Mouse (Mus musculus): ENCODE measurements around the gene St3gal3. TPM values are rescaled to one million over a fixed set of nuclear protein-coding genes. Genes with fewer than 3 reads are reported as not detected.
A peak's percentile ranks its signal among the peaks of the same experiment; 100 is the strongest.

Gene St3gal3
- polyA plus RNA-seq, 1 experiment = 8.9 TPM

DNA sequence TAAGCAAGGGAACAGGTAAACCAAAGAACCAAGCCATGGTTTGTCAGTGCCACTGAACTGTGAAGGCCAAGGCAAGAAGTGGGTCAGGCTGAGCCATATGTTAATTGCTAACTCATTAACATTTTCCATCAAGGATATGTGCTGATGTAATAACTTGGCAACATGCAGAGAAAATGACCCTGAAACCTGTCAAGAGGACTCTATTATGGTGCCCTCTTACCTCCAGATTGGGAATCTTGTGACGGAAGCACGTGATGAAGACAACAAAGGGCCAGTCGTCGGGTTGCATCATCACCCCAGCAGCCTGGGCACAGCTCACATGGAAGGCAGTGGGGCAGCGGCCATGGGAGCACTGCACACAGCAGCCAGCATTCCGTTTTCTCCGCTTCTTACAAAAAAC is 9.0 kb upstream of the St3gal3 start:
- no peak for DNase-seq (ENCODE audit: low read depth in 1 of 2, low spot score in 2 of 2)
- peaks cover 17% of the 10 kb centered on the region; the same call in 1 of the 2 replicates for H3K4me1 ChIP-seq (ENCODE audit: control insufficient read depth, insufficient read depth, insufficient read length)
- H3K4me3 ChIP-seq (ENCODE audit: extremely low read depth, insufficient read depth, insufficient read length) = no peak overlapping the region
- WGBS = 93% methylated on average over 7 of the region's 7 CpGs
- TF ChIP-seq CTCF (IDR thresholded peaks at IDR 0.05; ENCODE audit: extremely low read depth, insufficient read depth, insufficient read length, insufficient replicate concordance) (no peak), POLR2A (IDR thresholded peaks at IDR 0.05; ENCODE audit: low read depth, low read length) (no peak)
- no peaks in the 10 kb centered on the region for H3K27me3 ChIP-seq (ENCODE audit: control insufficient read depth, insufficient read depth, low read length)
- peaks cover 50% of the 10 kb centered on the region for H3K36me3 ChIP-seq (ENCODE audit: control insufficient read depth, insufficient read depth, low read length)
- peak overlapping the region; percentile 73 for H3K27ac ChIP-seq (ENCODE audit: insufficient read depth, low read length)

DNA sequence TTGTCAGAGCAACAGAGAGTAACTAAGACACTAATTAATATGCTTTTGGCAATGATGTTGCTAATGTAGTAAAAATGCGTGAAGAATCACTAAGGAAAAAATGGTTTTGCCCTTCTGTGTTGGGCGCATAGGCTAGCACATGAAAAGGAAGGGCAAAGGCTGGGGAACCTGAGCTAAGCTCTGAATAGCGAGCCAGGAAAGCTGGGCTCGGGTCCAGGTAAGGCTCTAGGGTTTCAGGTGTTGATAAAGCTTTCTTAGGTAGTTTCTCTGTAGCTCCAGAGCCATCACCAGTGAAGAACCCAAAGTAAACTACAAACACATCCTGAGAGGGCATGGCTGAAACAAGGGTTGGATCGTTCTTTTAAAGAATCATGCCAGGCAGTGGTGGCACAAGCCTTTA is 6.8 kb upstream of the St3gal3 start:
- Histone ChIP-seq H3K4me1 (ENCODE audit: control insufficient read depth, insufficient read depth, insufficient read length) (peaks cover 18% of the 10 kb centered on the region; the same call in 1 of the 2 replicates), H3K27me3 (ENCODE audit: control insufficient read depth, insufficient read depth, low read length) (no peaks in the 10 kb centered on the region), H3K27ac (ENCODE audit: insufficient read depth, low read length) (no peak overlapping the region), H3K4me3 (ENCODE audit: extremely low read depth, insufficient read depth, insufficient read length) (no peak overlapping the region), H3K36me3 (ENCODE audit: control insufficient read depth, insufficient read depth, low read length) (peaks cover 40% of the 10 kb centered on the region)
- DNase-seq (ENCODE audit: low read depth in 1 of 2, low spot score in 2 of 2) = no peak
- 96% methylated on average over 5 of the region's 5 CpGs for WGBS
- TF ChIP-seq CTCF (IDR thresholded peaks at IDR 0.05; ENCODE audit: extremely low read depth, insufficient read depth, insufficient read length, insufficient replicate concordance) = no peak
- no peak for TF ChIP-seq POLR2A (IDR thresholded peaks at IDR 0.05; ENCODE audit: low read depth, low read length)

DNA sequence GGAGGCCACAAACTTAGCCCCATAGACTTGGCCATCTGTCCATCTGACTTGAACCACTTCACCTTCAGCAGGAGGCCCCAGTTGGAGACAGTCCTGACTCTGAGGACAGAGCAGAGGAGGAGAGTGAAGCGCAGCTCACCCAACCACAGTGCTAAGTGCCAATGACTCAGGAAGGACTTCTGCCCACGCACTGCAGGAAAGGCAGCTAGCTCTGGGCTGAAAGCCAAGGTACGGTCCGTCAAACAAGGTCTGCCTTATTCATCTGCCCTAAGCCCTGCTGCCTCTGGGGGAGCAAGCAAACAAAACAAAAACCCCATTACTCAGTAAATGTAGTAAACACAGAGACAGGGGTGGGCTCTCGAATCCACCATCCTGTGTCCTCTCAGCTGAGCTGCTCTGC is 4.2 kb upstream of the St3gal3 start:
- no peak for DNase-seq (ENCODE audit: low read depth in 1 of 2, low spot score in 2 of 2)
- no peak overlapping the region for H3K4me3 ChIP-seq (ENCODE audit: extremely low read depth, insufficient read depth, insufficient read length)
- no peak overlapping the region for H3K27ac ChIP-seq (ENCODE audit: insufficient read depth, low read length)
- H3K4me1 ChIP-seq (ENCODE audit: control insufficient read depth, insufficient read depth, insufficient read length) = peaks cover 8% of the 10 kb centered on the region
- no peaks in the 10 kb centered on the region for H3K27me3 ChIP-seq (ENCODE audit: control insufficient read depth, insufficient read depth, low read length)
- TF ChIP-seq CTCF (IDR thresholded peaks at IDR 0.05; ENCODE audit: extremely low read depth, insufficient read depth, insufficient read length, insufficient replicate concordance) (no peak), POLR2A (IDR thresholded peaks at IDR 0.05; ENCODE audit: low read depth, low read length) (no peak)
- WGBS = 51% methylated on average over 5 of the region's 5 CpGs
- peaks cover 31% of the 10 kb centered on the region for H3K36me3 ChIP-seq (ENCODE audit: control insufficient read depth, insufficient read depth, low read length)

DNA sequence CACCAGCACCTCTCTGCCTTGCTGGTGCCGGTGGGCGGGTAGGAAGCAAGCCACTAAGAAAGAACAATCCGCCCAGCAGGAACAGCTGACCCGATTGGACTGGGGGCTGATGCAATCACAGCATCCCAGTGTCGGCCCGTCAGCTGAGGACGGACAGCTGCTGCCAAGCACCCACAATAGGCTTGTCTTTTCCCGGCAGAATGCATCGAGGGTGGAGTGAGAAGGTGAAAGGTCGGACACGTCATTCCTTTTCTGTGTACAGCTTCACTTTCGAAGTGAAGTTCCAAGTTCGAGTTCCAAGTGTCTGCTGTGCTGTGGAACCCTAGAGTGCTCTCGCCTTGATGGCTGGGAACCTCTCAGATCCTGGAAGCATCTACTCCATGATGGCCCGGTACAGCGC is 3.1 kb upstream of the St3gal3 start:
- no peak for TF ChIP-seq POLR2A (IDR thresholded peaks at IDR 0.05; ENCODE audit: low read depth, low read length)
- no peak for TF ChIP-seq CTCF (IDR thresholded peaks at IDR 0.05; ENCODE audit: extremely low read depth, insufficient read depth, insufficient read length, insufficient replicate concordance)
- Histone ChIP-seq H3K27me3 (ENCODE audit: control insufficient read depth, insufficient read depth, low read length) (no peaks in the 10 kb centered on the region), H3K4me1 (ENCODE audit: control insufficient read depth, insufficient read depth, insufficient read length) (peaks cover 2% of the 10 kb centered on the region), H3K36me3 (ENCODE audit: control insufficient read depth, insufficient read depth, low read length) (peaks cover 24% of the 10 kb centered on the region), H3K4me3 (ENCODE audit: extremely low read depth, insufficient read depth, insufficient read length) (no peak overlapping the region), H3K27ac (ENCODE audit: insufficient read depth, low read length) (no peak overlapping the region)
- 96% methylated on average over 16 of the region's 16 CpGs for WGBS
- DNase-seq (ENCODE audit: low read depth in 1 of 2, low spot score in 2 of 2) = no peak

- Histone ChIP-seq H3K27me3 (ENCODE audit: control insufficient read depth, insufficient read depth, low read length) (no peaks in the 10 kb centered on the region), H3K27ac (ENCODE audit: insufficient read depth, low read length) (no peak overlapping the region), H3K4me3 (ENCODE audit: extremely low read depth, insufficient read depth, insufficient read length) (no peak overlapping the region), H3K4me1 (ENCODE audit: control insufficient read depth, insufficient read depth, insufficient read length) (peaks cover 2% of the 10 kb centered on the region), H3K36me3 (ENCODE audit: control insufficient read depth, insufficient read depth, low read length) (peaks cover 22% of the 10 kb centered on the region)
- no peak for DNase-seq (ENCODE audit: low read depth in 1 of 2, low spot score in 2 of 2)
- TF ChIP-seq POLR2A (IDR thresholded peaks at IDR 0.05; ENCODE audit: low read depth, low read length) (no peak), CTCF (IDR thresholded peaks at IDR 0.05; ENCODE audit: extremely low read depth, insufficient read depth, insufficient read length, insufficient replicate concordance) (no peak)
- WGBS = 98% methylated on average over 10 of the region's 10 CpGs
These were observed 2.6 kb upstream of the St3gal3 start for GRCm38 (mm10) chr4:118137311-118137710.

GRCm38 (mm10) chr4:118135414-118135813 is 700 bp upstream of the St3gal3 start:
- WGBS = 81% methylated on average over 1 of the region's 1 CpGs
- Histone ChIP-seq H3K4me1 (ENCODE audit: control insufficient read depth, insufficient read depth, insufficient read length) (peaks cover 2% of the 10 kb centered on the region), H3K27ac (ENCODE audit: insufficient read depth, low read length) (peak overlapping the region; percentile 61), H3K27me3 (ENCODE audit: control insufficient read depth, insufficient read depth, low read length) (no peaks in the 10 kb centered on the region), H3K4me3 (ENCODE audit: extremely low read depth, insufficient read depth, insufficient read length) (peak overlapping the region; percentile 92; the same call in 1 of the 2 replicates), H3K36me3 (ENCODE audit: control insufficient read depth, insufficient read depth, low read length) (peaks cover 14% of the 10 kb centered on the region)
- TF ChIP-seq CTCF (IDR thresholded peaks at IDR 0.05; ENCODE audit: extremely low read depth, insufficient read depth, insufficient read length, insufficient replicate concordance) (no peak), POLR2A (IDR thresholded peaks at IDR 0.05; ENCODE audit: low read depth, low read length) (no peak)
- no peak for DNase-seq (ENCODE audit: low read depth in 1 of 2, low spot score in 2 of 2)

GRCm38 (mm10) chr4:118131329-118131728 is 3.4 kb downstream of the St3gal3 start:
- 83% methylated on average over 5 of the region's 5 CpGs for WGBS
- Histone ChIP-seq H3K27ac (ENCODE audit: insufficient read depth, low read length) (no peak overlapping the region), H3K4me3 (ENCODE audit: extremely low read depth, insufficient read depth, insufficient read length) (no peak overlapping the region), H3K27me3 (ENCODE audit: control insufficient read depth, insufficient read depth, low read length) (no peaks in the 10 kb centered on the region), H3K4me1 (ENCODE audit: control insufficient read depth, insufficient read depth, insufficient read length) (no peaks in the 10 kb centered on the region; the same call in none of the 2 replicates), H3K36me3 (ENCODE audit: control insufficient read depth, insufficient read depth, low read length) (no peaks in the 10 kb centered on the region)
- no peak for TF ChIP-seq POLR2A (IDR thresholded peaks at IDR 0.05; ENCODE audit: low read depth, low read length)
- DNase-seq (ENCODE audit: low read depth in 1 of 2, low spot score in 2 of 2) = no peak
